Mouse (Mus musculus) neural tube, embryonic 14.5 days (tissue): ENCODE results near the gene Elmod3. TPM values are rescaled to one million over a fixed set of nuclear protein-coding genes. Genes with fewer than 3 reads are reported as not detected.
A peak's percentile ranks its signal among the peaks of the same experiment; 100 is the strongest.

ENCODE experiments used
- ATAC-seq: fragments of 200-750 bp; cut with Nextera tagmentation; 2 replicates; pipeline ENCODE4 v1.8.0; 2017; ENCODE audit warnings: low read depth, mild to moderate bottlenecking, moderate TSS enrichment, moderate library complexity
- H3K27ac ChIP-seq: fragments of 300-500 bp; sonication (generic); 2 replicates; pipeline ENCODE4 v1.5.1; 2014; ENCODE audit warnings: low read depth, mild to moderate bottlenecking, control low read depth, low read length, moderate library complexity, mixed read lengths
- H3K27me3 ChIP-seq: fragments of 300-500 bp; sonication (generic); 2 replicates; pipeline ENCODE4 v1.6.1; 2014; ENCODE audit warnings: low read length; ENCODE audit not compliant: control insufficient read depth, insufficient read depth
- H3K36me3 ChIP-seq: fragments of 300-500 bp; sonication (generic); 2 replicates; pipeline ENCODE4 v1.6.1; 2014; ENCODE audit warnings: low read length, mixed read lengths; ENCODE audit not compliant: control insufficient read depth, insufficient read depth
- H3K4me1 ChIP-seq: fragments of 300-500 bp; sonication (generic); 2 replicates; pipeline ENCODE4 v1.6.1; 2014; ENCODE audit warnings: low read length; ENCODE audit not compliant: control insufficient read depth, insufficient read depth
- H3K4me2 ChIP-seq: fragments of 300-500 bp; sonication (generic); 2 replicates; pipeline ENCODE4 v1.6.1; 2014; ENCODE audit warnings: mild to moderate bottlenecking, low read depth, low read length, control low read depth
- H3K4me3 ChIP-seq: fragments of 300-500 bp; sonication (generic); 2 replicates; pipeline ENCODE4 v1.5.1; 2014; ENCODE audit warnings: low read depth, low read length, control low read depth, mixed read lengths
- H3K9ac ChIP-seq: fragments of 300-500 bp; sonication (generic); replicated peaks from 2 replicates; pipeline ENCODE4 v1.6.1; 2014; ENCODE audit warnings: low read depth, mild to moderate bottlenecking, control low read depth, low read length, mixed read lengths
- H3K9me3 ChIP-seq: fragments of 300-500 bp; sonication (generic); 2 replicates; pipeline ENCODE4 v1.6.1; 2016; ENCODE audit warnings: low read length; ENCODE audit not compliant: control insufficient read depth
- WGBS: fragments of 180-500 bp; shearing (Covaris S2); extraction: QIAGEN DNeasy Blood & Tissue Kit; methylation state at CpG from one replicate; pipeline ENCODE4 v1.1.7; 2014; 5-methylcytosine and 5-hydroxymethylcytosine counted together
- polyA plus RNA-seq: library from polyadenylated mRNA; unstranded; fragments of >200 nt; fragmentation: Nextera tagmentation; extraction: Ambion mirVana; gene quantifications from 2 replicates; pipeline ENCODE4 v1.2.1, GENCODE M21; 2014

Gene Elmod3
- 17.6 and 17.8 TPM in 2 replicates for polyA plus RNA-seq

GRCm38 (mm10) chr6:72597956-72598753 is at the start of gene Elmod3, which contains the start of gene Retsat:
TSS of gene Elmod3 (minus strand) at chr6:72598413.
TSS of gene Retsat (plus strand) at chr6:72598475.
- under 1% methylated on average over 38 of the region's 38 CpGs for WGBS
- H3K27me3 ChIP-seq: no peaks in the 10 kb centered on the region
- peak within 1 kb of the TSS; percentile 75 for H3K4me2 ChIP-seq
- H3K4me3 ChIP-seq: peak within 1 kb of the TSS; percentile 48
- H3K36me3 ChIP-seq: no peaks in the 10 kb centered on the region
- H3K9ac ChIP-seq: peak within 1 kb of the TSS; percentile 56
- ATAC-seq: peak; percentile 91
- H3K27ac ChIP-seq: peak within 1 kb of the TSS; percentile 16; the same call in 1 of the 2 replicates
- no peaks in the 10 kb centered on the region for H3K9me3 ChIP-seq
- peaks cover 10% of the 10 kb centered on the region for H3K4me1 ChIP-seq

- Histone ChIP-seq H3K27me3 (no peaks in the 10 kb centered on the region), H3K9ac (no peak overlapping the region), H3K9me3 (no peaks in the 10 kb centered on the region), H3K27ac (no peak overlapping the region), H3K4me1 (no peaks in the 10 kb centered on the region), H3K36me3 (no peaks in the 10 kb centered on the region), H3K4me2 (no peak overlapping the region), H3K4me3 (no peak overlapping the region)
- ATAC-seq: peak; percentile 75
- WGBS: 66% methylated on average over 10 of the region's 10 CpGs
Observed at GRCm38 (mm10) chr6:72647383-72647820, 49.2 kb upstream of the Elmod3 start.

- Histone ChIP-seq H3K4me2 (no peak overlapping the region), H3K4me1 (no peaks in the 10 kb centered on the region), H3K27me3 (no peaks in the 10 kb centered on the region), H3K9me3 (no peaks in the 10 kb centered on the region), H3K36me3 (no peaks in the 10 kb centered on the region), H3K9ac (no peak overlapping the region), H3K27ac (no peak overlapping the region), H3K4me3 (no peak overlapping the region)
- no peak; the same call in 1 of the 2 replicates for ATAC-seq
- WGBS: 62% methylated on average over 7 of the region's 7 CpGs
Observed at GRCm38 (mm10) chr6:72645364-72645763, 47.2 kb upstream of the Elmod3 start.

- Histone ChIP-seq H3K9ac (no peak overlapping the region), H3K27ac (no peak overlapping the region), H3K4me2 (no peak overlapping the region), H3K4me1 (no peaks in the 10 kb centered on the region), H3K27me3 (no peaks in the 10 kb centered on the region), H3K9me3 (no peaks in the 10 kb centered on the region), H3K4me3 (no peak overlapping the region), H3K36me3 (no peaks in the 10 kb centered on the region)
- no peak for ATAC-seq
- WGBS: 81% methylated on average over 4 of the region's 4 CpGs
Observed at GRCm38 (mm10) chr6:72644576-72644975, 46.4 kb upstream of the Elmod3 start.

GRCm38 (mm10) chr6:72641218-72641954 is 43.2 kb upstream of the Elmod3 start:
- Histone ChIP-seq H3K27ac (no peak overlapping the region), H3K4me2 (no peak overlapping the region), H3K9me3 (no peaks in the 10 kb centered on the region), H3K27me3 (no peaks in the 10 kb centered on the region), H3K36me3 (no peaks in the 10 kb centered on the region), H3K4me3 (no peak overlapping the region), H3K9ac (no peak overlapping the region), H3K4me1 (no peaks in the 10 kb centered on the region)
- no peak for ATAC-seq
- WGBS: 80% methylated on average over 18 of the region's 18 CpGs

- Histone ChIP-seq H3K9me3 (no peaks in the 10 kb centered on the region), H3K36me3 (no peaks in the 10 kb centered on the region), H3K4me2 (no peak overlapping the region), H3K27ac (no peak overlapping the region), H3K9ac (no peak overlapping the region), H3K4me1 (no peaks in the 10 kb centered on the region), H3K27me3 (no peaks in the 10 kb centered on the region), H3K4me3 (no peak overlapping the region)
- 92% methylated on average over 3 of the region's 3 CpGs for WGBS
- ATAC-seq: no peak
Observed at GRCm38 (mm10) chr6:72636940-72637339, 38.7 kb upstream of the Elmod3 start.

GRCm38 (mm10) chr6:72635760-72636431 is 37.7 kb upstream of the Elmod3 start:
- Histone ChIP-seq H3K27me3 (no peaks in the 10 kb centered on the region), H3K4me3 (no peak overlapping the region), H3K9me3 (no peaks in the 10 kb centered on the region), H3K4me2 (no peak overlapping the region), H3K36me3 (no peaks in the 10 kb centered on the region), H3K4me1 (no peaks in the 10 kb centered on the region), H3K9ac (no peak overlapping the region), H3K27ac (no peak overlapping the region)
- peak; percentile 47; the same call in 1 of the 2 replicates for ATAC-seq
- 51% methylated on average over 12 of the region's 12 CpGs for WGBS

GRCm38 (mm10) chr6:72634311-72634710 is 36.1 kb upstream of the Elmod3 start:
- Histone ChIP-seq H3K4me3 (no peak overlapping the region), H3K9me3 (no peaks in the 10 kb centered on the region), H3K4me2 (no peak overlapping the region), H3K27me3 (no peaks in the 10 kb centered on the region), H3K9ac (no peak overlapping the region), H3K27ac (no peak overlapping the region), H3K4me1 (no peaks in the 10 kb centered on the region), H3K36me3 (no peaks in the 10 kb centered on the region)
- 79% methylated on average over 10 of the region's 10 CpGs for WGBS
- no peak for ATAC-seq
